Mouse (Mus musculus) liver, embryonic 11.5 days (tissue): ENCODE measurements around the gene Srp14. TPM values are rescaled to one million over a fixed set of nuclear protein-coding genes. Genes with fewer than 3 reads are reported as not detected.

Experiments used
- ATAC-seq: fragments of 200-750 bp; cut with Nextera tagmentation; replicated peaks from 2 replicates; pipeline ENCODE4 v1.8.0; 2017; ENCODE audit warnings: moderate number of reproducible peaks, mild to moderate bottlenecking, moderate TSS enrichment, moderate library complexity; ENCODE audit not compliant: low FRiP score
- DNase-seq: peaks from one replicate; pipeline ENCODE4 v3.0.0-alpha.2; 2017; ENCODE audit warnings: low spot score
- H3K27ac ChIP-seq: fragments of 300-500 bp; sonication (generic); 2 replicates; pipeline ENCODE4 v1.5.1; 2014; ENCODE audit warnings: mild to moderate bottlenecking, low read depth, low read length, control low read depth
- H3K27me3 ChIP-seq: fragments of 300-500 bp; sonication (generic); replicated peaks from 2 replicates; pipeline ENCODE4 v1.6.1; 2014; ENCODE audit warnings: low read length, mixed read lengths; ENCODE audit not compliant: control insufficient read depth, insufficient read depth
- H3K36me3 ChIP-seq: fragments of 300-500 bp; sonication (generic); 2 replicates; pipeline ENCODE4 v1.6.1; 2014; ENCODE audit warnings: mild to moderate bottlenecking, low read length, moderate library complexity, mixed read lengths; ENCODE audit not compliant: control insufficient read depth, insufficient read depth
- H3K4me1 ChIP-seq: fragments of 300-500 bp; sonication (generic); replicated peaks from 2 replicates; pipeline ENCODE4 v1.6.1; 2014; ENCODE audit warnings: low read length, mixed read lengths; ENCODE audit not compliant: control insufficient read depth, insufficient read depth
- H3K4me2 ChIP-seq: fragments of 300-500 bp; sonication (generic); 2 replicates; pipeline ENCODE4 v1.6.1; 2014; ENCODE audit warnings: mild to moderate bottlenecking, control low read depth, moderate library complexity
- H3K4me3 ChIP-seq: fragments of 300-500 bp; sonication (generic); 2 replicates; pipeline ENCODE4 v1.5.1; 2014; ENCODE audit warnings: low read depth, low read length, control low read depth
- H3K9ac ChIP-seq: fragments of 300-500 bp; sonication (generic); 2 replicates; pipeline ENCODE4 v1.6.1; 2014; ENCODE audit warnings: low read depth, low read length, control low read depth
- H3K9me3 ChIP-seq: fragments of 300-500 bp; sonication (generic); 2 replicates; pipeline ENCODE4 v1.6.1; 2016; ENCODE audit warnings: low read length, inconsistent platforms, mixed read lengths; ENCODE audit not compliant: control insufficient read depth
- WGBS: fragments of 180-500 bp; shearing (Covaris S2); extraction: QIAGEN DNeasy Blood & Tissue Kit; methylation state at CpG from one replicate; pipeline ENCODE4 v1.1.7; 2014; 5-methylcytosine and 5-hydroxymethylcytosine counted together
- polyA plus RNA-seq: library from polyadenylated mRNA; unstranded; fragments of >200 nt; fragmentation: Nextera tagmentation; extraction: Ambion mirVana; gene quantifications from 2 replicates; pipeline ENCODE4 v1.2.1, GENCODE M21; 2014

The Srp14 gene
- polyA plus RNA-seq, 1 experiment from 2014 or later: 195 TPM

GRCm38 (mm10) chr2:118457463-118458261, 21.8 kb downstream of the Srp14 start:
- no peaks in the 10 kb centered on the region for H3K9me3 ChIP-seq
- DNase-seq (no peak), ATAC-seq (no peak)
- H3K27me3 ChIP-seq: no peaks in the 10 kb centered on the region
- peaks cover 12% of the 10 kb centered on the region; the same call in 1 of the 2 replicates for H3K36me3 ChIP-seq
- H3K4me3 ChIP-seq: no peak overlapping the region
- no peaks in the 10 kb centered on the region for H3K4me1 ChIP-seq
- no peak overlapping the region for H3K4me2 ChIP-seq
- no peak overlapping the region for H3K27ac ChIP-seq
- 92% methylated on average over 13 of the region's 13 CpGs for WGBS
- H3K9ac ChIP-seq: no peak overlapping the region

GRCm38 (mm10) chr2:118457029-118457428, 22.5 kb downstream of the Srp14 start:
- H3K36me3 ChIP-seq: peaks cover 6% of the 10 kb centered on the region; the same call in 1 of the 2 replicates
- 88% methylated on average over 3 of the region's 3 CpGs for WGBS
- H3K9ac ChIP-seq: no peak overlapping the region
- H3K4me3 ChIP-seq: no peak overlapping the region
- H3K9me3 ChIP-seq: no peaks in the 10 kb centered on the region
- ATAC-seq (no peak), DNase-seq (no peak)
- H3K27me3 ChIP-seq: no peaks in the 10 kb centered on the region
- H3K27ac ChIP-seq: no peak overlapping the region
- H3K4me2 ChIP-seq: no peak overlapping the region
- no peaks in the 10 kb centered on the region for H3K4me1 ChIP-seq

- no peaks in the 10 kb centered on the region for H3K4me1 ChIP-seq
- no peaks in the 10 kb centered on the region for H3K9me3 ChIP-seq
- no peak overlapping the region for H3K4me2 ChIP-seq
- ATAC-seq (no peak), DNase-seq (no peak)
- H3K27ac ChIP-seq: no peak overlapping the region
- no peak overlapping the region for H3K9ac ChIP-seq
- no peaks in the 10 kb centered on the region for H3K27me3 ChIP-seq
- no peak overlapping the region for H3K4me3 ChIP-seq
- WGBS: 91% methylated on average over 6 of the region's 6 CpGs
- H3K36me3 ChIP-seq: no peaks in the 10 kb centered on the region; the same call in 1 of the 2 replicates
Observed at GRCm38 (mm10) chr2:118451056-118451455, 28.5 kb downstream of the Srp14 start.

- no peaks in the 10 kb centered on the region for H3K4me1 ChIP-seq
- DNase-seq (no peak), ATAC-seq (no peak)
- WGBS: 89% methylated on average over 12 of the region's 12 CpGs
- H3K36me3 ChIP-seq: peaks cover 4% of the 10 kb centered on the region; the same call in 1 of the 2 replicates
- H3K9me3 ChIP-seq: no peaks in the 10 kb centered on the region
- no peaks in the 10 kb centered on the region for H3K27me3 ChIP-seq
- H3K4me3 ChIP-seq: no peak overlapping the region
- no peak overlapping the region for H3K27ac ChIP-seq
- H3K4me2 ChIP-seq: no peak overlapping the region
- H3K9ac ChIP-seq: no peak overlapping the region
Observed at GRCm38 (mm10) chr2:118448181-118448580, 31.3 kb downstream of the Srp14 start.

DNA sequence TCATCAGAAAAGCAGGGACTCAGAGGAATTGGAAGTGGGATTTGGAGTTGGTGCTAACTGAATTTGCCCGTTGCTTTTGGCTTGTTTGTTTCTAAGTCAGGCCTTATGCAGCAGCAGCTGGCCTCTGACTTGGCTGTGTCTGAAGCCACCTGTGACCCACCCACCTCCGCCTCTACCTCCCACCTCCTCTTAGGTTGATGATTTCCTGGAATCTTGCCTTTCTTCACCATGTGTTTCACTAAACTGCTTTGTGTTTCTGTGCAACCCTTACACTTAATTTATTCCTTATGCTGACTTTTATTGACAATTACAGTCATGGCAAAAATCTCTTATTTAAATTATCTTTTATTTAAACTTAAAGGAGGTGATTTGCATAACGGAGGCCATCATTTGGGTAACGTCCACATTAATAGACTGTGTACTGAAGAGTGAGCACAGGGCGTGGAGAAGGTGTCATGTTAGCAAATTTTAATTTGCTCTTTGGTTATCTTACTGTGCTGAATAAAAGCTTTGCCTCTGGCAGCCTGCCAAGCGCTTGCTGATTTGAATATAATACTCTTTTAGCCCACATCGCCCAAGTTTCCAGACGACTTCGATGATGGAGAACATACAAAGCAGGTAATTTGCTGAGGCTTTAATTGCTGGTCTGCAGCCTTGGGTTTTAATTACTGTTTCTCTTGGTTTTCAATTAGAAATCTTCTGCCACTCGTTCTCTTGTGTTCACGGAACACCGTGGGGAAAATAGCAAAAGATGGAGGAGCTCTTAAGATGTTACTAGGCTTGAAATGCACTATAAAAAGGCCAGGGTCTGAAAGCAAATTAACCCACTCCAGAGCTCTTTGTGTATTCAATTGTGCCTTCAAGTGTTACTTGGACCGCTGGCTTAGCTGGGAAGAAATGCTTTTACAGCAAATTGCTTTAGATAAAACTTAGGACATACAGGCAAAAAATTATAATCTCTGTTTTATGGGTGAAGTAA, 33.5 kb downstream of the Srp14 start:
- WGBS: 85% methylated on average over 13 of the region's 13 CpGs
- Histone ChIP-seq H3K27me3 (no peaks in the 10 kb centered on the region), H3K9ac (no peak overlapping the region), H3K27ac (no peak overlapping the region), H3K4me3 (no peak overlapping the region), H3K4me2 (no peak overlapping the region), H3K36me3 (peaks cover 6% of the 10 kb centered on the region; the same call in 1 of the 2 replicates), H3K4me1 (no peaks in the 10 kb centered on the region), H3K9me3 (no peaks in the 10 kb centered on the region)
- DNase-seq (no peak), ATAC-seq (no peak)

DNA sequence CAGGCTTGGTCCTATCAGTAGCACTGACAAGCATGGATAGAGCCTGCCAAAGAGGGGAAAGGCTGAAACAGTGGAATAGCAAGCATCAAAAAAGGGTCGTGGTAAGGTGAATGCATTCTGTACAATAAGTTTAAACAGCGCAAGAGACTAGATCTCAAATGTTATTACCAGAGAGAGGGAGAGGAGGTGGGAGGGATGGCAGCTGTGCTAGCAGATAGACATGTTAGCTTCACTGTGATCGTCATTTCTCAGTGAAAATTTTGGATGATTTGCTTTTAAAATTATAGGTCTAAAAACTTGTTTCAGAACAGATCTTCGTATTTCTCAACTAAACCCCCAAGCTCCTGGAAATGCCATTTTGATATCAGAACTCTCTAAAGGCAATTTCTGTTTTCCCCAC, 36.8 kb downstream of the Srp14 start:
- Histone ChIP-seq H3K27me3 (no peaks in the 10 kb centered on the region), H3K4me2 (no peak overlapping the region), H3K27ac (no peak overlapping the region), H3K4me1 (no peaks in the 10 kb centered on the region), H3K36me3 (peaks cover 8% of the 10 kb centered on the region; the same call in 1 of the 2 replicates), H3K4me3 (no peak overlapping the region), H3K9me3 (no peaks in the 10 kb centered on the region), H3K9ac (no peak overlapping the region)
- WGBS: 87% methylated on average over 4 of the region's 4 CpGs
- ATAC-seq (no peak), DNase-seq (no peak)

DNA sequence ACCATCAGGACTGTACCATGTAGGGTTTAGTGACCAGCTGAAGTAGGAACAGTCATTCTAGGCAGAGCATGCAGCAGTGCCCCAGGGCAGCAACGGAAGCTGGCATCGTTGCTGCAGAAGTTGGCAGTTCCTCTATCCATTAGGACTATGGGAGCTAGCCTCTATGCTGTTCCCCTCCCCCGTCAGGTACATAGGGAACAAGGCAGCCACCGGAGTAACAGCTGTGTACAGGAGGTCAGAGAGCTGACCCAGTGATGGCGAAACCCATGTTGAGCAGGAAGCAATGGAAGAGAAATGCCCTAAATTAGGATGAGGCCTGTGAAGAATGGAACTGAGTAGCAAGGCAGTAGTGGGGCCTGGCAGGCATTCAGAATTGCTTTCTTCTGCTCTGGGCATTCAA, 37.3 kb downstream of the Srp14 start:
- peaks cover 8% of the 10 kb centered on the region; the same call in 1 of the 2 replicates for H3K36me3 ChIP-seq
- WGBS: 81% methylated on average over 5 of the region's 5 CpGs
- no peak overlapping the region for H3K9ac ChIP-seq
- DNase-seq (no peak), ATAC-seq (peak; percentile 65; the same call in 1 of the 2 replicates)
- H3K9me3 ChIP-seq: no peaks in the 10 kb centered on the region
- no peaks in the 10 kb centered on the region for H3K27me3 ChIP-seq
- no peak overlapping the region for H3K27ac ChIP-seq
- H3K4me3 ChIP-seq: no peak overlapping the region
- no peak overlapping the region for H3K4me2 ChIP-seq
- H3K4me1 ChIP-seq: no peaks in the 10 kb centered on the region

DNA sequence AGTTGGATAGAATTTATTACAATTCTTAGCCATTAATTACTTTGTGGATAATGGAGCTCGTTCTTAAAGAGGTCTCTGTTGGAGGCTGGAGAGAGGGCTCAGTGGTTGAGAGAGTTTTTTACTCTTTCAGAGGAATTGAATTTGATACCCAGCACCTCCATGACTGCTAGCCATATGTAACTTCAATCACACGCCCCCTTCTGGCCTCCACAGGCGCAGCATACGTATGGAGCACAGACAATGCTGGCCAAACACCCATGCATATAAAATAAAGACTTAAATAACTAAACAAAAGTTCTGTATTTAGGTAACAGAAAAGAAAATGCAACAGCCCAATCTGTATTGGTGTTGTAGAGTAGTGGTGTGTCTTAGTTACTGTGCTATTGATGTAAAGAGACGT, 47.9 kb downstream of the Srp14 start:
- no peaks in the 10 kb centered on the region for H3K9me3 ChIP-seq
- peaks cover 28% of the 10 kb centered on the region for H3K36me3 ChIP-seq
- no peak overlapping the region for H3K4me2 ChIP-seq
- H3K4me1 ChIP-seq: no peaks in the 10 kb centered on the region
- no peaks in the 10 kb centered on the region for H3K27me3 ChIP-seq
- no peak overlapping the region for H3K27ac ChIP-seq
- H3K9ac ChIP-seq: no peak overlapping the region
- DNase-seq (no peak), ATAC-seq (no peak)
- WGBS: 67% methylated on average over 5 of the region's 5 CpGs
- no peak overlapping the region for H3K4me3 ChIP-seq
